Mouse (Mus musculus) E14TG2a.4 (cell line): ENCODE measurements around the gene Gm42878.

Source experiments
- H3K27me3 ChIP-seq: 2 replicates; pipeline ENCODE4 v1.6.1; 2014; ENCODE audit warnings: low read length, control low read depth; ENCODE audit not compliant: insufficient read depth
- H3K36me3 ChIP-seq: 2 replicates; pipeline ENCODE4 v1.6.1; 2014; ENCODE audit warnings: low read length, control low read depth; ENCODE audit not compliant: insufficient read depth
- H3K4me1 ChIP-seq: replicated peaks from 2 replicates; pipeline ENCODE4 v1.6.1; 2014; ENCODE audit warnings: low read depth, low read length, control low read depth
- H3K4me3 ChIP-seq: replicated peaks from 2 replicates; pipeline ENCODE4 v1.5.1; 2014; ENCODE audit warnings: mild to moderate bottlenecking, low read length
- H3K9me3 ChIP-seq: 2 replicates; pipeline ENCODE4 v1.6.1; 2014; ENCODE audit warnings: low read length, control low read depth
- CTCF ChIP-seq: conservative IDR thresholded peaks from 2 replicates; pipeline ENCODE4 v1.5.1; 2014; ENCODE audit warnings: low read length
- NANOG ChIP-seq: IDR thresholded peaks from 2 replicates; pipeline ENCODE4 v1.6.1; 2014; ENCODE audit warnings: borderline replicate concordance, low read length, mixed read lengths
- POU5F1 ChIP-seq: IDR thresholded peaks from 2 replicates; pipeline ENCODE4 v1.6.1; 2014; ENCODE audit warnings: low read length, borderline replicate concordance

Gm42878 gene

GRCm38 (mm10) chr5:121493305-121493704 is 52.0 kb downstream of the Gm42878 start:
- Histone ChIP-seq H3K27me3 (no peaks in the 10 kb centered on the region), H3K36me3 (no peaks in the 10 kb centered on the region), H3K4me3 (no peak overlapping the region), H3K4me1 (no peaks in the 10 kb centered on the region), H3K9me3 (no peaks in the 10 kb centered on the region)
- TF ChIP-seq CTCF (no peak), NANOG (no peak), POU5F1 (no peak)

GRCm38 (mm10) chr5:121484801-121485200 is 60.5 kb downstream of the Gm42878 start:
- no peaks in the 10 kb centered on the region for H3K9me3 ChIP-seq
- no peaks in the 10 kb centered on the region for H3K27me3 ChIP-seq
- no peaks in the 10 kb centered on the region for H3K36me3 ChIP-seq
- peaks cover 10% of the 10 kb centered on the region; the same call in 1 of the 2 replicates for H3K4me1 ChIP-seq
- no peak overlapping the region for H3K4me3 ChIP-seq
- TF ChIP-seq CTCF (no peak), POU5F1 (no peak)

GRCm38 (mm10) chr5:121477680-121478079 is 67.6 kb downstream of the Gm42878 start:
- Histone ChIP-seq H3K4me3 (no peak overlapping the region), H3K36me3 (no peaks in the 10 kb centered on the region), H3K4me1 (peaks cover 13% of the 10 kb centered on the region; the same call in 1 of the 2 replicates), H3K9me3 (no peaks in the 10 kb centered on the region), H3K27me3 (no peaks in the 10 kb centered on the region)
- TF ChIP-seq NANOG (no peak), CTCF (peak; percentile 80), POU5F1 (no peak)

- Histone ChIP-seq H3K9me3 (no peaks in the 10 kb centered on the region), H3K4me1 (peaks cover 15% of the 10 kb centered on the region), H3K4me3 (no peak overlapping the region), H3K36me3 (no peaks in the 10 kb centered on the region), H3K27me3 (no peaks in the 10 kb centered on the region)
- no peak for TF ChIP-seq POU5F1
- TF ChIP-seq NANOG, result no peak
- no peak for TF ChIP-seq CTCF
Measured at GRCm38 (mm10) chr5:121476040-121476439, 69.2 kb downstream of the Gm42878 start.

GRCm38 (mm10) chr5:121474610-121475009 is 70.7 kb downstream of the Gm42878 start:
- TF ChIP-seq POU5F1 (no peak), CTCF (no peak), NANOG (no peak)
- Histone ChIP-seq H3K4me1 (peaks cover 15% of the 10 kb centered on the region), H3K4me3 (no peak overlapping the region), H3K36me3 (no peaks in the 10 kb centered on the region), H3K27me3 (no peaks in the 10 kb centered on the region), H3K9me3 (no peaks in the 10 kb centered on the region)

GRCm38 (mm10) chr5:121472411-121472810 is 72.9 kb downstream of the Gm42878 start:
- TF ChIP-seq CTCF (no peak), NANOG (no peak), POU5F1 (no peak)
- H3K9me3 ChIP-seq, result no peaks in the 10 kb centered on the region
- no peaks in the 10 kb centered on the region for H3K27me3 ChIP-seq
- peaks cover 15% of the 10 kb centered on the region for H3K4me1 ChIP-seq
- H3K4me3 ChIP-seq, result peak overlapping the region; percentile 80
- no peaks in the 10 kb centered on the region for H3K36me3 ChIP-seq

- Histone ChIP-seq H3K4me3 (no peak overlapping the region), H3K36me3 (no peaks in the 10 kb centered on the region), H3K9me3 (no peaks in the 10 kb centered on the region), H3K27me3 (no peaks in the 10 kb centered on the region), H3K4me1 (peaks cover 15% of the 10 kb centered on the region)
- TF ChIP-seq POU5F1, result no peak
- TF ChIP-seq NANOG, result no peak
- TF ChIP-seq CTCF, result no peak
Measured at GRCm38 (mm10) chr5:121469566-121469965, 75.7 kb downstream of the Gm42878 start.
